Mouse (Mus musculus): ENCODE data around the gene Fads3. TPM values are rescaled to one million over a fixed set of nuclear protein-coding genes. Genes with fewer than 3 reads are reported as not detected.

Gene Fads3
- polyA plus RNA-seq, 1 experiment from 2014 or later, result 64.1 TPM

DNA sequence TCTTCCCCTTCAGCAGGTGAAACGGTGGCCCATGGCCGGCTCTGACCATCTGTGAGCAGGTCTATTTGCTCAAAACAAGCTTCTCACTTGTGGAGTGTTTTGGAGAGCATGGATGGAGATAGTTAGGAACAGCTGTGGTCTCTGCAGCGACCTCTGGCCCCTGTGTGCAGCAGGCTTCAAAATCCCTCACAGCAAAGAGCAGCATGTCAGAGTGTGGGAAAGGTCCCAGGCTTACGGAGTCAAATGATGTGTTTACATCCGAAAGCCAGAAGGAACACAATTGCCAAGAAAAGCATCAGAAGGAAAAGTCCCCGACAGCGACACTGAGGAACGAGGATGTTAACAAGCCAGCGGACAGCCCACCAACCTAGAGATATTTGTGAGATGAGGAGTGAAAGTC, 44.1 kb downstream of the Fads3 start:
- H3K27ac ChIP-seq, result no peak overlapping the region
- H3K9me3 ChIP-seq, result no peaks in the 10 kb centered on the region
- H3K9ac ChIP-seq, result no peak overlapping the region
- H3K4me3 ChIP-seq, result no peak overlapping the region
- H3K36me3 ChIP-seq, result peaks cover 87% of the 10 kb centered on the region
- WGBS, result 61% methylated on average over 9 of the region's 9 CpGs
- no peak; the same call in 1 of the 2 replicates for ATAC-seq (ENCODE audit: borderline replicate concordance, extremely low read depth, low FRiP score, low TSS enrichment)
- H3K4me1 ChIP-seq, result no peaks in the 10 kb centered on the region
- H3K27me3 ChIP-seq, result no peaks in the 10 kb centered on the region
- no peak overlapping the region for H3K4me2 ChIP-seq

DNA sequence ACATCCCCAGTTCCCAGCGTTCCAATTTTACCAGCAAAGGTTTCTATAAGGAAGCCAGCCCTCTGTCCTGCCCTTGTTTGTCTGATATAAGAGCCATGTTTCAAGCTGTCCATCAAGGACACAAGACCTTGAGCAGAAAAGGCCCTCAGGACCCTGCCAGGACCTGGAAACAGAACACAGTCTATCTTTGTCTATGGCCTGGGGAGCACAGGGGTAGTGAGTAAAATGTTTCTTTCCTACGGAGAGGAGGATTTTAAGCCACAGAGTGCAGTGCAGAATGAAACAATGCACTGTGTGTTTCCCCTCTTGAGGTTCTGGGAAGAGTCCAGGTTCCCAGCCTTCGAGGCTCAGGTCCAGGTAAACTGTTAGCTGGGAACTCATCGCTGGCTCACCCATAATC, 45.6 kb downstream of the Fads3 start:
- Histone ChIP-seq H3K27ac (no peak overlapping the region), H3K36me3 (peaks cover 87% of the 10 kb centered on the region), H3K9me3 (no peaks in the 10 kb centered on the region), H3K4me1 (no peaks in the 10 kb centered on the region), H3K4me2 (no peak overlapping the region), H3K27me3 (no peaks in the 10 kb centered on the region), H3K9ac (no peak overlapping the region), H3K4me3 (no peak overlapping the region)
- 83% methylated on average over 4 of the region's 4 CpGs for WGBS
- ATAC-seq (ENCODE audit: borderline replicate concordance, extremely low read depth, low FRiP score, low TSS enrichment), result no peak

DNA sequence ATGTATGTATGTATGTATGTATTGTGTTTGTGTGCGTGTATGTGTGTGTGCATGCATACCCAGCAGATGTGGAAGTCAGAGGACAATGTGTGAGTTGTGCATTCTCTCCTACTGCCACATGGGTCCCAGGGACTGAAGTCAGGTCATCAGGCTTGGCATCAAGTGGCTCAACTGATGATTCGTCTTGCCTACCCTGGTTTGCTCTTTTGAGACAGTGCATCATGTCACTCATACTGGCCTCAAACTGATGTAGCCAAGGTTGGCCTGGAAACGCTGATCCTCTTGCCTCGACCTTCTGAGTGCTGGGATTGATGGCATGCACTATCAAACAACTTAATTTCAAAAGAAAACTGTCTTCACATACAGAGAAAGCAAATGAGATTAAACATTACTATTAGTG, 52.5 kb downstream of the Fads3 start:
- no peak overlapping the region for H3K27ac ChIP-seq
- 85% methylated on average over 4 of the region's 4 CpGs for WGBS
- no peak for ATAC-seq (ENCODE audit: borderline replicate concordance, extremely low read depth, low FRiP score, low TSS enrichment)
- H3K4me2 ChIP-seq, result no peak overlapping the region
- no peak overlapping the region for H3K4me3 ChIP-seq
- peaks cover 28% of the 10 kb centered on the region for H3K4me1 ChIP-seq
- H3K27me3 ChIP-seq, result no peaks in the 10 kb centered on the region
- H3K36me3 ChIP-seq, result peaks cover 58% of the 10 kb centered on the region
- no peaks in the 10 kb centered on the region for H3K9me3 ChIP-seq
- H3K9ac ChIP-seq, result no peak overlapping the region

DNA sequence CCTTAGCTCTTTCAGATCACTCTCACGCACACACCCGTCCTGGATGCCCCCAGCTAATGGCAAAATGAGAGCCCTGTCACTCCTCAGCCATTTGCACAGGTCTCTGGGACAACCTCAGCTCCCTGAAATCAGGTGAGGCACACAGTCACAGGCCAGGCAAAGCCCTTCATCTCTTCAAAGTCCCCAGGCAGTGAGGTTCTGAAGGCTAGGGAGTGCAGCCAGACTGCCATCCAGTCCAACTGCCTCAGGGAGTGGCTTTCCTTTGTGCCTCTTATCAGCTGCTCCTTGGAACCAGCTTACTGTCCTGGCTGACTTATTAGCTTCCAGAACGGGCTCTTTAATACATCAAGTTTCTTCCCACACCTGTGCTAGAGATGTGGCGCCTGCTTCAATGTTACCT, 53.3 kb downstream of the Fads3 start:
- no peak overlapping the region for H3K4me2 ChIP-seq
- H3K9me3 ChIP-seq, result no peaks in the 10 kb centered on the region
- ATAC-seq (ENCODE audit: borderline replicate concordance, extremely low read depth, low FRiP score, low TSS enrichment), result no peak
- H3K4me3 ChIP-seq, result no peak overlapping the region
- H3K27me3 ChIP-seq, result no peaks in the 10 kb centered on the region
- H3K4me1 ChIP-seq, result peaks cover 37% of the 10 kb centered on the region
- no peak overlapping the region for H3K9ac ChIP-seq
- WGBS, result 71% methylated on average over 4 of the region's 4 CpGs
- H3K36me3 ChIP-seq, result peaks cover 49% of the 10 kb centered on the region
- H3K27ac ChIP-seq, result no peak overlapping the region

DNA sequence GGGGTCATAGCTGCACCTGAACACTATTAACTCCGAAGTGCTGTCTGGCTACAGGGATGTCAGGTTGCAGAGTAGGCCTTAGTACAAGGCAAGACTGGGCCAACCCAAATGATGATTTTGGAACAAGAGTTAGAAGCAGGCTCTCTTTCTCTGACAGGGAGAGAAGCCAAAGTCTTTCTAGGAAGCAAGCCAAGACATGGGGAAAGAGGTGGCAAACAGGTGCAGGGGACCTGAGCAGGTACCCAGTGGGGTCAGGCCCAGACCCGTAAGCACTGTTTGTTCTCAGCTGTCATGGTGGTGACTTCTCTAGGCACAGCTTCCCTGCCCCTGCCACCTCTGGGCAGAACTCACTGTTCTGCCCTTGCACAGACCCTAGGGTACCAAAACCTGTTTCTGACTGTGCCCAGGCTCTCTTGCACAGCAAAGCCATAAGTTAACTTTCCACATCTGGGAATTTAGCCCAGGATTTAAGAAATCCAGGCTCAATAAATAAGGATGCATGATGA, 55.1 kb downstream of the Fads3 start:
- no peak overlapping the region for H3K4me3 ChIP-seq
- 90% methylated on average over 2 of the region's 2 CpGs for WGBS
- no peaks in the 10 kb centered on the region for H3K27me3 ChIP-seq
- ATAC-seq (ENCODE audit: borderline replicate concordance, extremely low read depth, low FRiP score, low TSS enrichment), result no peak
- H3K9me3 ChIP-seq, result no peaks in the 10 kb centered on the region
- H3K4me1 ChIP-seq, result peaks cover 44% of the 10 kb centered on the region
- peaks cover 32% of the 10 kb centered on the region for H3K36me3 ChIP-seq
- no peak overlapping the region for H3K4me2 ChIP-seq
- no peak overlapping the region for H3K9ac ChIP-seq
- no peak overlapping the region for H3K27ac ChIP-seq

DNA sequence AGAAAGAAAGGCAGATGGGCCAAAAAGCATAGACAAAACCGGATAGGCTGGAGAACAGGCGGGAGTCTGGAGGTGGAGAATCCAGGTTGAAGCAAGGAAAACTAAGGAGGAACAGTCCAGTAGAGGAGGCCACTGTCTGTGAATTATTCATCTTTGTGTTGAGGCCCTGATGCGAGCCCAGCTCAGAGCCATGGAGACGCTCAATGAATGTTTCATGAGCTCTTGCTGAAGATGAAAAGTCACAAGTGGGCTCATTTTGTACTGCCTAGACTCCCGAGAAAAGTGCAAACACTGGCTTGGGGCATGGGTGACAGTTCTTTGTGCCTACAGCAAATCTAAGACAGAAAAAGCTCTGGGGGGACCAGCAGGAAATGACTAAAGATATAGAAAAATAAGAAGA, 56.5 kb downstream of the Fads3 start:
- ATAC-seq (ENCODE audit: borderline replicate concordance, extremely low read depth, low FRiP score, low TSS enrichment), result no peak
- no peak overlapping the region for H3K4me3 ChIP-seq
- peaks cover 50% of the 10 kb centered on the region for H3K4me1 ChIP-seq
- H3K9ac ChIP-seq, result no peak overlapping the region
- H3K27ac ChIP-seq, result no peak overlapping the region
- H3K9me3 ChIP-seq, result no peaks in the 10 kb centered on the region
- H3K27me3 ChIP-seq, result no peaks in the 10 kb centered on the region
- WGBS, result 81% methylated on average over 5 of the region's 5 CpGs
- peaks cover 23% of the 10 kb centered on the region for H3K36me3 ChIP-seq
- no peak overlapping the region for H3K4me2 ChIP-seq

DNA sequence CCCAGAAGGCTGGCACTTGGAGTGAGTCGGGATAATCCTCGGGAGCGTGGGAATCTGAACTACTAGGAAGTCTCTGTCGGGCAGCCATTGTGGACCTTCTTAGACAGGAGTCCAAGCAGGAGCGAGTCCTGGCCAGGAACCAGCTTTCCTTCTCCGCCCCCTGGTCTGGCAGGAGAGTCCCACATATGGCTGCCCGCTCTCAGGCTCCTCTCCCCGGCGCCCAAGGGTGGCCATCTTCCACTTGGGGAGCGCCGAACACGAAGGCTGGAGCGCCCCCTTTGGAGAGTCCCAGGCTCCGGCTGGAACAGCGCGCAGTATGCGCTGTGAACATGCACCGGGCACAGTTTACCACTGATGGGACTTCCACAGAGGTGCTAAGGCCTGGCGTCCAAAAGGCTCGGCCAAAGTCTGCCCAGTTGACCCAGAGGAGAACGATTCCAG, 59.3 kb downstream of the Fads3 start:
- Histone ChIP-seq H3K27ac (peak overlapping the region; percentile 95), H3K36me3 (peaks cover 9% of the 10 kb centered on the region), H3K27me3 (no peaks in the 10 kb centered on the region), H3K9me3 (no peaks in the 10 kb centered on the region), H3K4me3 (peak overlapping the region; percentile 72), H3K4me2 (peak overlapping the region; percentile 66), H3K9ac (peak overlapping the region; percentile 80), H3K4me1 (peaks cover 38% of the 10 kb centered on the region)
- WGBS, result 0% methylated on average over 21 of the region's 21 CpGs
- peak; percentile 54 for ATAC-seq (ENCODE audit: borderline replicate concordance, extremely low read depth, low FRiP score, low TSS enrichment)

DNA sequence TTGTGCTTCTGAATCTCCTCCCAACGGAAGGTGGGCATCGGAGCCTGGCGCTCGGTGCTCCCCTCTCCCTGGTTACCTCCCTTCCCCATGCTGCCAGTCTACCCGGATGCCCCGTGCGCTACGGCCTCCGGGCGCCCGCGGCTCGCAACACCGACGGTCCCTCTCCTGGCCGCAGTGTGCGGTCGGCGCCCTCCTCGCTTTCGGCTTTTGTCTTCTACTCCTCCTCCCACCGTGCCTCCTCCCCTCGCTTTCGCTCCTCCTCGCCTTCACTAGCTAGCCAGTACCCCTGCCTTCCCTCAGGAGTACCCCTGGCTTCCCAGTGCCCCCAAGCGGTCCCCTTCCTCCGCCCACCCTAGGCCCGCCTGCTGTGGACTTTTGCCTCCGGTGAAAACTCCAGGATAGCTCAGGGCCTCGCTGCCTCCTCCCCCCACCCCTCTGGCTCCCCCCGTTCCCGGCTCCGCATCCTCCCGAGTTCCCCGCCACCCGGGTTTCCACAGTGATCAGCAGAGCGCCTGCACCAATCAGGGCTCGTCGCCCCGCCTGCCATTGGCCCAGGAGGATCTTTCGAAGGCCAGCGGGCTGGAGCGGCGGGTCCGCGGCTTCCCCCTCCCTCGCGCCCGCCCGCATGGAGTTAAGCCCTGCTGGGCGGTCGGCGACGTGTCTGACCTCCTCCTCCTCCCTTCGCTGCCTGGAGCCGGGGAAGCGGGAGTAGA, 60.1 kb downstream of the Fads3 start, which contains the start of gene Fads2:
TSS of gene Fads2 (minus strand) at position 406 of the 713 bp plus-strand sequence.
- peaks cover 32% of the 10 kb centered on the region for H3K4me1 ChIP-seq
- H3K4me3 ChIP-seq, result peak within 1 kb of the TSS; percentile 72
- peak within 1 kb of the TSS; percentile 80 for H3K9ac ChIP-seq
- peak within 1 kb of the TSS; percentile 95 for H3K27ac ChIP-seq
- H3K9me3 ChIP-seq, result no peaks in the 10 kb centered on the region
- peak; percentile 94 for ATAC-seq (ENCODE audit: borderline replicate concordance, extremely low read depth, low FRiP score, low TSS enrichment)
- no peaks in the 10 kb centered on the region for H3K27me3 ChIP-seq
- H3K4me2 ChIP-seq, result peak within 1 kb of the TSS; percentile 66
- H3K36me3 ChIP-seq, result peaks cover under 1% of the 10 kb centered on the region; the same call in 1 of the 2 replicates
- WGBS, result under 1% methylated on average over 57 of the region's 57 CpGs

DNA sequence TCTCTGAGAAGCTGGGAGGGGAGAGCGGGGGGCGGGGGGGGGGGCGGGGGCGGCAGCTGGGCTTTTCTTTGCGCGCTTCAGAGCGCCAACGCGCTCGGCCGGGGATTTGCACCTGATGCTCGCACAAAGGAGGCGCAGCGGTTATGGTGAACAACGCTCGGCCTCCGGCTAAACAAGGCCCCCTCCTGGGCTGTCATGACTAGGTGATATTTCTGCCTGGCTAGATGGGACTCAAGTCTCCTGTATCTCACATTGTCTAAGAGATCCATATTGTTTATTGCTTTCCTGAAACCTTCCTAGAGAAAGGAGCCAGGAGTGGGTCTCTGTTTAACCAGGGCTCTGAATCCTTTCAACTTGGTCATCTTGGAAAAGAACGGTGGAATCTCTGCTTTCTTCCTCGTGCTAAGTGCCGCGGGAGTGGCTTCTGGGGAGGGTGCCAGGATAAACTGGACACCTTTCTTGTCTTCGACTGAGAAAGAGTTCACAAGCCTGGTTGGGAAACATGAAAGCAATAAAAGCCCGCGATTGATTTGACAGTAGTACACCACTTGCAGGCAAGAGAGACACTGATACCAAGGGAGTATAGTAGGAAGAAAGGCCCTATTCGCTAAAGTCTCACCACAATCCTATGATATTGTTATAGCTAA, 60.8 kb downstream of the Fads3 start:
- ATAC-seq (ENCODE audit: borderline replicate concordance, extremely low read depth, low FRiP score, low TSS enrichment), result no peak
- Histone ChIP-seq H3K4me2 (peak overlapping the region; percentile 66), H3K4me3 (peak overlapping the region; percentile 72), H3K36me3 (no peaks in the 10 kb centered on the region), H3K9me3 (no peaks in the 10 kb centered on the region), H3K27ac (peak overlapping the region; percentile 95), H3K4me1 (peaks cover 29% of the 10 kb centered on the region), H3K9ac (peak overlapping the region; percentile 80), H3K27me3 (no peaks in the 10 kb centered on the region)
- WGBS, result 5% methylated on average over 25 of the region's 25 CpGs

DNA sequence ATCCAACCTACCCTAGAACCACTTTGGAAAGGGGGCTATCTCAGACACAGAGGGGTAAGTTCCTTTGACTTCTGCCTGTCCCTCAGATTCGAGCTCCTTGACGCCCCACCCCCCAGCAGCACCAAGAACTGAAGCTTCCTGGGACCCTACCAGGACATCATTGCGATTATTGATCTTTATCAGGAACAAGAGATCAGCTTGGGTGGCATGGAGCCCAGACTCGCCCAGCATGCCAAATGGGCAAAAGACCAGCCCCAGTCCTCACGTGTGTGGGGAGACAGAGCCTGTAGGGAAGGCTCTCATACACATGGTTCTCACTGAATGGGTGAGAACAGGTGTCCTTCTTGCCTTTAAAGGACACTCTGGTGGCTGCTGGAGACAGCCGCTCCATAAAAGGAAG, 62.9 kb downstream of the Fads3 start:
- H3K9me3 ChIP-seq, result no peaks in the 10 kb centered on the region
- no peaks in the 10 kb centered on the region for H3K36me3 ChIP-seq
- no peak overlapping the region for H3K27ac ChIP-seq
- no peak overlapping the region for H3K4me3 ChIP-seq
- no peak overlapping the region for H3K9ac ChIP-seq
- H3K4me2 ChIP-seq, result no peak overlapping the region
- no peak for ATAC-seq (ENCODE audit: borderline replicate concordance, extremely low read depth, low FRiP score, low TSS enrichment)
- no peaks in the 10 kb centered on the region for H3K27me3 ChIP-seq
- WGBS, result 73% methylated on average over 6 of the region's 6 CpGs
- H3K4me1 ChIP-seq, result peaks cover 18% of the 10 kb centered on the region

DNA sequence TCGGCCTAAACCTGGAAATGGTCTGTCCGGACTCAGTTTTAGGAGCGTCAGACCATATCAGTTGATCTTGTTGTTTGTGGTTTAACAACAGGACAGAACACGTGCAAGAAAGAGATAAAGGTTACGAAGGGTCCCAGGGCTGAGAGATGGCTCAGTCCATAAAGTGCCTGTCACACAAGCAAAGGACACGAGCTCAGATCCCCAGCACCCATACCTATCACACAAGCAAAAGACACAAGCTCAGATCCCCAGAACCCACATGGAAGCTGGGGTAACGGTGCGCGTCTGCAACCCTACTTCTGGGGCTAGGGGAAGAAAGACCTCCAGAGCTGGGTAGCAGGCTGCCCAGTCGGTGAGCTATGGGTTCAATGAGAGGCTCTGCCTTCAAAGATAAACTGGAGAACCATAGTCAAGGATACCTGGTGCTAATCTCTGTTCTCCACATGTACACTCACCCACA, 63.7 kb downstream of the Fads3 start:
- H3K9me3 ChIP-seq, result no peaks in the 10 kb centered on the region
- no peaks in the 10 kb centered on the region for H3K27me3 ChIP-seq
- no peak for ATAC-seq (ENCODE audit: borderline replicate concordance, extremely low read depth, low FRiP score, low TSS enrichment)
- no peaks in the 10 kb centered on the region for H3K36me3 ChIP-seq
- no peak overlapping the region for H3K4me2 ChIP-seq
- WGBS, result 78% methylated on average over 10 of the region's 10 CpGs
- peaks cover 10% of the 10 kb centered on the region for H3K4me1 ChIP-seq
- no peak overlapping the region for H3K4me3 ChIP-seq
- H3K9ac ChIP-seq, result no peak overlapping the region
- no peak overlapping the region for H3K27ac ChIP-seq

DNA sequence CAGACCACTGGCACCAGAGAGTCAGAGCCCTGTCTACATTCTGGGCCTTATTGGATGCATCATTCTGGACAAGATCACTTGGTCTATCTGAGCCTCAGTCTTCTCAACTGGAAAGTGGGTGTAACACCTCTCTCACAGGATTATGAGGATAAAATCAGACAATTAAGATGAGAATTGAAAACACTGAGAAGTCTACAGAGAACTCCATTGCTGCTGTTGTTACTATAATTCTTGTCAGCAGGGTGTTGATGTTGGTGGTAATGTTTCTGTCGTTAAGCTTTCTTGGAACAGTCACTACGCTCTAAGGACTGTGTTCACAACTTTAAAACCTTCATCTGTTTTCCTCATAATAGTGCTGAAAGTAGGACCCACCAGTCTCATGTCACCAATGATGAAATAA, 65.3 kb downstream of the Fads3 start:
- Histone ChIP-seq H3K27me3 (no peaks in the 10 kb centered on the region), H3K9me3 (no peaks in the 10 kb centered on the region), H3K4me3 (no peak overlapping the region), H3K4me1 (0 out of 2 replicates have a peak, but pooled peaks cover 6% of the 10 kb centered on the region), H3K27ac (no peak overlapping the region), H3K4me2 (no peak overlapping the region), H3K9ac (no peak overlapping the region), H3K36me3 (no peaks in the 10 kb centered on the region)
- ATAC-seq (ENCODE audit: borderline replicate concordance, extremely low read depth, low FRiP score, low TSS enrichment), result no peak
- WGBS, result 90% methylated on average over 2 of the region's 2 CpGs
